Mouse (Mus musculus) skeletal muscle tissue, adult 2 months (tissue): ENCODE data around the gene Ankrd2.

Source experiments
- DNase-seq: peaks from one replicate; pipeline ENCODE4 v3.0.0-alpha.2; 2012; ENCODE audit warnings: low read depth, low spot score

Gene Ankrd2

GRCm38 (mm10) chr19:42015001-42015400 lies 20.8 kb upstream of the Ankrd2 start:
- no peak for DNase-seq

- no peak for DNase-seq
Observed at GRCm38 (mm10) chr19:42016251-42016650, 19.5 kb upstream of the Ankrd2 start.

GRCm38 (mm10) chr19:42016840-42017239 lies 19.0 kb upstream of the Ankrd2 start:
- DNase-seq: peak; percentile 46

GRCm38 (mm10) chr19:42017399-42018247 lies 18.2 kb upstream of the Ankrd2 start:
- DNase-seq: peak; percentile 78

- DNase-seq: no peak
Observed at GRCm38 (mm10) chr19:42019011-42019522, 16.7 kb upstream of the Ankrd2 start.

GRCm38 (mm10) chr19:42021681-42022541 lies 13.9 kb upstream of the Ankrd2 start:
- peak; percentile 40 for DNase-seq

- peak; percentile 51 for DNase-seq
Observed at GRCm38 (mm10) chr19:42022542-42022848, 13.3 kb upstream of the Ankrd2 start.

GRCm38 (mm10) chr19:42026158-42026557 lies 9.6 kb upstream of the Ankrd2 start:
- peak; percentile 73 for DNase-seq

GRCm38 (mm10) chr19:42031112-42031511 lies 4.7 kb upstream of the Ankrd2 start:
- no peak for DNase-seq

GRCm38 (mm10) chr19:42033611-42034010 lies 2.2 kb upstream of the Ankrd2 start:
- no peak for DNase-seq

GRCm38 (mm10) chr19:42034146-42034775 lies 1.5 kb upstream of the Ankrd2 start:
- no peak for DNase-seq

- no peak for DNase-seq
Observed at GRCm38 (mm10) chr19:42034881-42035455, 832 bp upstream of the Ankrd2 start.

GRCm38 (mm10) chr19:42036357-42036756 lies 557 bp downstream of the Ankrd2 start:
- no peak for DNase-seq

- DNase-seq: no peak
Observed at GRCm38 (mm10) chr19:42037167-42037702, 1.4 kb downstream of the Ankrd2 start.

GRCm38 (mm10) chr19:42038310-42038709 lies 2.5 kb downstream of the Ankrd2 start:
- no peak for DNase-seq

GRCm38 (mm10) chr19:42043988-42044387 lies 8.2 kb downstream of the Ankrd2 start:
- no peak for DNase-seq

GRCm38 (mm10) chr19:42045269-42046102 lies 9.7 kb downstream of the Ankrd2 start, which contains the start of gene Hoga1:
TSS of gene Hoga1 (plus strand) at chr19:42045610.
- peak; percentile 92 for DNase-seq

- no peak for DNase-seq
Observed at GRCm38 (mm10) chr19:42050251-42050650, 14.5 kb downstream of the Ankrd2 start.

GRCm38 (mm10) chr19:42051351-42051750 lies 15.6 kb downstream of the Ankrd2 start:
- no peak for DNase-seq

- no peak for DNase-seq
Observed at GRCm38 (mm10) chr19:42051948-42052347, 16.1 kb downstream of the Ankrd2 start, which contains the start of gene 4933411K16Rik. TSS of gene 4933411K16Rik (plus strand) at chr19:42052248.
